Mouse (Mus musculus): ENCODE measurements around the gene Cradd. TPM values are rescaled to one million over a fixed set of nuclear protein-coding genes. Genes with fewer than 3 reads are reported as not detected.
A peak's percentile ranks its signal among the peaks of the same experiment; 100 is the strongest.

Gene Cradd
- polyA plus RNA-seq, 1 experiment from 2014 or later: 10.4 TPM

DNA sequence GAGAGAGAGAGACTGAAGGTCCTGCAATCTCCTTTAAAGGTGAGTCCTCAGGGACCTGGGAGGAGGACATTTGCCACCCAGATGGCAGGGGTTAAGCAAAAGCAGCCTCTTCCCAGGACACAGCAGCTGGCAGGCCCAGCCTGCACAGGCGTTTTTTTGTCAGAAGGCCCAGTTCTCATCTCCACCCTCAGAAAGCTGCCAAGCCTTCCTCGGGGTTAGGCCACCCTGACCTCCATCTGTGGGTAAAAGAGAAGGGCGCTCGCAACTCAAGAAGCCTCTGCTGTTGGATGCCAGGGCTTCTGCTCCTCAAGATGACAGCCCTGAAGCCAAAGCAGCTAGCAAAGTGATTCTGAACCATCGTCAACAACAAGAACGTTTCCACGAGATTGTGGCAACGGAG lies 184.3 kb downstream of the Cradd start:
- H3K4me2 ChIP-seq (ENCODE audit: low read length): no peak overlapping the region
- H3K9me3 ChIP-seq (ENCODE audit: control insufficient read depth, low read length): no peaks in the 10 kb centered on the region
- H3K4me1 ChIP-seq (replicated peaks; ENCODE audit: control insufficient read depth, insufficient read depth, low read length): peaks cover 30% of the 10 kb centered on the region
- H3K27me3 ChIP-seq (replicated peaks; ENCODE audit: control insufficient read depth, insufficient read depth, low read length): no peaks in the 10 kb centered on the region
- H3K4me3 ChIP-seq (replicated peaks; ENCODE audit: low read length): no peak overlapping the region
- H3K9ac ChIP-seq (replicated peaks; ENCODE audit: low read depth, low read length): no peak overlapping the region
- 41% methylated on average over 8 of the region's 8 CpGs for WGBS
- 0 out of 2 replicates have a peak, but pooled peaks have one; percentile 29 for ATAC-seq
- H3K36me3 ChIP-seq (ENCODE audit: control insufficient read depth, insufficient read depth): no peaks in the 10 kb centered on the region
- H3K27ac ChIP-seq (ENCODE audit: low read length): peak overlapping the region; percentile 68

DNA sequence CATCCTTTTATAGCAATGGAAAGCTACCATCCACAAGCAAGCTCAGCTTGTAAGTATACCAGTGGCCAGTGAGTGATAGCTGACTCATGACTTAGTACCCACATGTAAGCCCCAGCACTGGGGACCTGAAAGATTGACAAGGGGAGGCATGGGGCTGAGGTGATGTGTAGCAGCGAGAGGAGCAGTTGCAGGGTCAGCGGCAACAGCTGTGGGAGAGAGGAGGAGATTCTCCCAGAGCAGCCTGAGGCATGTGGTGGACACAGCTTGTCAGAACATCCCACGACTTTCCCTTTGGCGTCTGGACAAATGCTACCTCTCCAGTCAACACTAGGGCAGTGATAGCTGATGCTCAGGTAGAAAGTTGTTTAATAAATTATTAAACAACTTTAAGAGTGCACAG lies 190.9 kb downstream of the Cradd start:
- H3K27ac ChIP-seq (ENCODE audit: low read length): no peak overlapping the region
- H3K36me3 ChIP-seq (ENCODE audit: control insufficient read depth, insufficient read depth): no peaks in the 10 kb centered on the region
- H3K9me3 ChIP-seq (ENCODE audit: control insufficient read depth, low read length): no peaks in the 10 kb centered on the region
- H3K4me1 ChIP-seq (replicated peaks; ENCODE audit: control insufficient read depth, insufficient read depth, low read length): no peaks in the 10 kb centered on the region
- WGBS: 92% methylated on average over 4 of the region's 4 CpGs
- no peak overlapping the region for H3K4me3 ChIP-seq (replicated peaks; ENCODE audit: low read length)
- no peak for ATAC-seq
- no peak overlapping the region for H3K4me2 ChIP-seq (ENCODE audit: low read length)
- no peak overlapping the region for H3K9ac ChIP-seq (replicated peaks; ENCODE audit: low read depth, low read length)
- H3K27me3 ChIP-seq (replicated peaks; ENCODE audit: control insufficient read depth, insufficient read depth, low read length): no peaks in the 10 kb centered on the region

Other genes starting within 250 kb of the Cradd start
- gene Socs2, start 93.0 kb upstream of the Cradd start, polyA plus RNA-seq (2015; fragmentation: Nextera tagmentation; extraction: Ambion mirVana): 145 and 161 TPM in 2 replicates
- 220 and 229 TPM in 2 replicates for gene Mrpl42, start 177.8 kb upstream of the Cradd start, polyA plus RNA-seq (2015; fragmentation: Nextera tagmentation; extraction: Ambion mirVana)
- gene Ube2n, start 191.0 kb upstream of the Cradd start, polyA plus RNA-seq (2015; fragmentation: Nextera tagmentation; extraction: Ambion mirVana): 400 TPM in 2 replicates
- 69.0 and 84.0 TPM in 2 replicates for gene Nudt4, start 240.0 kb upstream of the Cradd start, polyA plus RNA-seq (2015; fragmentation: Nextera tagmentation; extraction: Ambion mirVana)